Mouse (Mus musculus) embryonic fibroblast, embryonic 13.5 days (primary cell): ENCODE measurements around the gene Spred3.
A peak's percentile ranks its signal among the peaks of the same experiment; 100 is the strongest.

Source experiments
- CTCF ChIP-seq: IDR thresholded peaks from 2 replicates; pipeline ENCODE4 v1.5.1; 2011; ENCODE audit warnings: mild to moderate bottlenecking, control low read depth, low read length, moderate library complexity, borderline replicate concordance; ENCODE audit not compliant: insufficient read depth
- POLR2A ChIP-seq: IDR thresholded peaks from 2 replicates; pipeline ENCODE4 v1.6.1; 2011; ENCODE audit warnings: low read depth, mild to moderate bottlenecking, control low read depth, low read length, moderate library complexity

DNA sequence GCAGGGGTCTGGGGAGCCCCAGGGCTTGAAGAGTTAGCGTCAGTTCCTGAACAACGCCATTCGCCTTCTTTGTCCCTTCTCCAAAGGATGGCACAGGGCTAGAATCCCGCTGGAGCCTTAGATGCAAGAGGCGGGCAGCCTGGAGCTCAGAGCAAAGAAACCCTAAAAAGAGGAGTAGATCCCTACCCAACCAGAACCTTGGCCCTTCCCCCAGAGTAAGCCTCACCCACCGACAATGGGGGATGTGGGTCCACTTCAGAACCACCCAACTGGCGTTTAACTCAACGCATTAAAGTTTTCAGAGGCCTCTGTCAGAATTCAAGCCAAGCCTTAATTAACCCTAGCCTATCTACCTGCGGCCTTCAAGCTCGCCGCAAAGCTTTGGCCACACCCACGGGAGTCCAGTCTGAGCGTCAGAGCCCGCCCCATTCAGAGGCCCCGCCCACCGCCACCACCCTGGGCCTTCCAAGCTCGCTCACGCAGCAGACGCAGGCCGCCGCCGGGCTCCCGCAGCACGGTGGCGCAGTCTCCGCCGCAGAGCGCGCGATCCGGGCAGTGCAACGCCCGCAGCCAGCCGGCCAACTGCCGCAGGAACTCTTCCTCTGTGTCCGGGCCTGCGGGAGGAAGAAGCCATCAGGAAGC lies 14.9 kb downstream of the Spred3 start:
- no peak for TF ChIP-seq CTCF
- TF ChIP-seq POLR2A = peak; percentile 66
